Mouse (Mus musculus): ENCODE measurements at regions not wholly inside any gene's neighbourhood (a gene's known extent, or its start where the extent isn't known, plus 50 kb on each side); places are given as distances from the start of the nearest gene placed in this dataset.

- DNase-seq (ENCODE audit: low spot score in 2 of 2) = no peak
These were observed 622.4 kb downstream of the Rnf144a start for GRCm38 (mm10) chr12:25792571-25793075.

GRCm38 (mm10) chr12:25790956-25791355, 624.1 kb downstream of the Rnf144a start:
- no peak for DNase-seq (ENCODE audit: low spot score in 2 of 2)

DNA sequence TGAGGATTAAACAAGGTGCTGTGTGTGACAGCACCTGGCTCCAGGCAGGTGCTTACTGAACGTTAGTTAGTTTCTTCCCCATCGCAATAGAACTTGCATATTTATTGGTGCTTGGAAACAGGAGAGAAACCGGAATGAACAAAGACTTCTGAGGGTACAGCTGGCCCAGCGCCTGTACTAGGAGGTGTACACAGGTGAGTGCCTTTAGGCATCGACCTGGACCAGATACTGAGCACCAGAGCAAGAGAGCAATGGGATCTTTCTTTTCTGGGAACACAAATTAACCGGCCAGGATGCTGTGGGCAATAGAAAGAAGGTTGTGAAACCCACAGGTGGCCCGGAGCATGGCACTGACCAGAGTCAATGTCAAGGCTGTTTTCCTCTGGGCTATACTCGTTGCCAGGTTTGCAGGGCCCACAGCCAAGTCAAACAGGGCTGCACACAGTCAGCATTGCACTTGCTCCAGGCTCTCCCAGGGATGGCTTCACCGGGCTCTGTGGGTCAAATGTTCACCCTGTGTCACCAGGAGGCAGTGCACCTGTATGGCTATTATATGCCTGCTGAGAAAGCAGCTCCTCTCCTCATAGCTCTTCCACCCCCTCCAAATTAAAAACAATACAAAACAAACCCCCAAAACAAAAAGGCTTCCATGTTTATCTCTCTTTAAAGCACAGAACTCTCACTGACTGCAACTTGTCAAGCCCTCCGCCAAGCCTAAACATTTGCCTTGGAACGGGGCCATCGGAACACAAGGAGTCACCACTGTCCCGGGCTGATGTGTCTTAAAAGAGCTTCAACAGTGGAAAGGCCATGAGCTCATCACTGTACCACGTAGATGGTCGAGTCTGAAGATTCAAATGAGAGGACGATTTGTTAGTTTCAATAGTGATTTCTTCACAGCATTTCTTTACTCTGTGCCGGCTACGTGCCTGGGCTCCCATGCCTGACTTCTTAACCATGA, 629.1 kb downstream of the Rnf144a start:
- DNase-seq (ENCODE audit: low spot score in 2 of 2) = no peak

- no peak for DNase-seq (ENCODE audit: low spot score in 2 of 2)
These were observed 630.7 kb downstream of the Rnf144a start for GRCm38 (mm10) chr12:25784401-25784800.

GRCm38 (mm10) chr12:25782972-25783717, 631.9 kb downstream of the Rnf144a start:
- DNase-seq (ENCODE audit: low spot score in 2 of 2) = no peak

- no peak for DNase-seq (ENCODE audit: low spot score in 2 of 2)
These were observed 643.2 kb downstream of the Rnf144a start for GRCm38 (mm10) chr12:25771856-25772255.

- DNase-seq (ENCODE audit: low spot score in 2 of 2) = no peak
These were observed 646.4 kb downstream of the Rnf144a start for GRCm38 (mm10) chr12:25768644-25769043.

- DNase-seq (ENCODE audit: low spot score in 2 of 2) = no peak
These were observed 652.0 kb downstream of the Rnf144a start for GRCm38 (mm10) chr12:25763061-25763460.

GRCm38 (mm10) chr12:25757014-25757413, 658.0 kb downstream of the Rnf144a start:
- DNase-seq (ENCODE audit: low spot score in 2 of 2) = no peak

DNA sequence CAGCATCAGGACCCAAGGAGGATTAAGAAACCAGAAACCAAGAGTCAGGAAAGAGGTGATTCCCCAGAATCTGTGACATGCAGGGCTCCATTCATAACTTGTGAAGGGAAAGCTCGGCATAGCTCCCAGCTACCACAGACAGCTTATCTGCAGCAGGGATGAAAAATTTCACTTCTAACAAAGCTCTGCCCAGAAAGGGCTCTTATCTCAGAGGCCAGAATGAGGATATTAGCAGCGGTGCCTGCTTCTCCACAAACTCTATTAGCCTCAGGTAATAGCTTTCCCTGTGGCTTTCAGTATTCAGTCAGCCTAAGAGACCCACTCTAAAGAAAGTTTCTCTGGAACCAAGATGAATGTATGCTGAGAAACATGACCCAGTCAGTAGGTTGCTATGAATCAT, 636.9 kb upstream of the Id2 start:
- no peak for DNase-seq (ENCODE audit: low spot score in 2 of 2)

DNA sequence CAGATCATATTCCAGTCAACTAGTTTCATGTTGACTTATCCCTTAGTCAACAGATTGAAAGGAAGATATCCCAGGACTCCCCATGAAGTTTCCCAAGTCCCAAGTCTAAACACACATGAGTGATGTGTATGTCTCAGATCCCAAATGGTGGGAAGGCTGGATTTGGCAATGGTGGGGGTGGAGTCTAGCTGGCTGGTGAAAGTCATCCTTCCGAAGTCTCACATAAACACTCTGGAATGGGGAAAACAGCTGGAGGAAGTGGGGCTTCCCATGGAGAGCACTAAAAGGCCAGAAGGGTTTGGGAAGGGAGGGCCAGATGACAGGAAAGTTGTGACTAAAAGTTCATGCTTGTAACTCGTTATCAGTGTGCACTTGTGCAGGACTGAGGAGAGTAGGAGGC, 628.8 kb upstream of the Id2 start:
- DNase-seq (ENCODE audit: low spot score in 2 of 2) = no peak

DNA sequence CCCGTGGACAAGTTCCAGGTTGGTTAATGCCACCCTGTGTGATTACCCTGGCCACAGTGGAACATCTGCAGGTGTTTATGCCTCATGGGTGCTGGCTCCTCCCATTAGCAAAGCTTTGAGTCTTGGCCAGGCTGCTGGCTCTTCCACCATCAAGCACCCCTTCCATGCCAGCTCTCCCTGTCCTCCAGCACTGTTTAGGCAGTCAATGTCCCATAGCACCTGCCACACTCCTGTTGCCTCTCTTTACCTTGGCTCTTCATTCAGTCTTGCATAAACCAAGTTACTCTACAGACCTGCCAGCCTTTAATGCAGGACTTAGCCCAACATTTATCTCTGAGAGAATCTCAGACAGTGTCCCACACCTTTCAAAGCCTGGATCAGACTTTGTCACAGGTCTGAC, 614.2 kb upstream of the Id2 start:
- DNase-seq (ENCODE audit: low spot score in 2 of 2) = no peak

- no peak for DNase-seq (ENCODE audit: low spot score in 2 of 2)
These were observed 606.1 kb upstream of the Id2 start for GRCm38 (mm10) chr12:25703023-25703400.

- no peak for DNase-seq (ENCODE audit: low spot score in 2 of 2)
These were observed 605.5 kb upstream of the Id2 start for GRCm38 (mm10) chr12:25702176-25703022.

- no peak for DNase-seq (ENCODE audit: low spot score in 2 of 2)
These were observed 590.1 kb upstream of the Id2 start for GRCm38 (mm10) chr12:25687063-25687462.

DNA sequence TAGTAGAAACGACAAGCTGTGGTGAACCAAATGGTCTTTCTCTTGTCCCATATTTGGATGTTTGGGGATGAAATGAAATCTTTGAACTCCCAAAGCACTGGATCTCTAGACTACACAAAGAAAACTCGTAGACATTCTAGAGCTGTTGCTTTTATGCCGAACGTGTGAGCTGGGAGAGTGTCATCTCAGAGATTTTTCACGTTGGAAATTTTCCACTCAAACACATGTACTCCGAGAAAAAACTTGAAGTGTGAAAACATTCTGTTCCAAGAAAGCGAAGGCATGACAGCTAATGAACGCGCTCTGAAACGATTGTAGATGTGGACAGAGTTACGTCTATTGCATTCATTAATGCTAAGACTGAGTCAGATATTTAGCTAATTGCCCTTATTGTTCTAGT, 579.7 kb upstream of the Id2 start:
- no peak for DNase-seq (ENCODE audit: low spot score in 2 of 2)

GRCm38 (mm10) chr12:25668336-25668735, 571.4 kb upstream of the Id2 start:
- no peak for DNase-seq (ENCODE audit: low spot score in 2 of 2)

GRCm38 (mm10) chr12:25654456-25654855, 557.5 kb upstream of the Id2 start:
- DNase-seq (ENCODE audit: low spot score in 2 of 2) = no peak

DNA sequence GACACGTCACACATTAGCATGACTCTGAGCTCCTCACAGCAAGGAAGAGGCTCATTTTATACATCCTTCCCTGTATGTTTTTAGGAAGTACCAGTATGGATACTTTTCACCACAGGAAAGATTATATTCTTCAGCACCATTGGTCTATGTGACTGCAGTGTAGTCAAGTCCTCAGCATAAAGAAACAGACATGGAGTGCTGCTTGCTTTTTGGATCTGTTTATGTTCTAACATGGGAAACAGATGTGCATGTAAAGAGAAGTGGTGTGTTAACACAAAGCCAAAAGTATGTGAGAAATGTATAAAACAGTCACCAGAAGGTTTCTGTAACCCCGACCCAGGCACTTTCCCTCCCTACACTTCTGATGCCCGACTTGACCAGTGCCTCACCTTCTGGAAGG, 553.3 kb upstream of the Id2 start:
- DNase-seq (ENCODE audit: low spot score in 2 of 2) = no peak

- DNase-seq (ENCODE audit: low spot score in 2 of 2) = no peak
These were observed 531.1 kb upstream of the Id2 start for GRCm38 (mm10) chr12:25628081-25628480.

DNA sequence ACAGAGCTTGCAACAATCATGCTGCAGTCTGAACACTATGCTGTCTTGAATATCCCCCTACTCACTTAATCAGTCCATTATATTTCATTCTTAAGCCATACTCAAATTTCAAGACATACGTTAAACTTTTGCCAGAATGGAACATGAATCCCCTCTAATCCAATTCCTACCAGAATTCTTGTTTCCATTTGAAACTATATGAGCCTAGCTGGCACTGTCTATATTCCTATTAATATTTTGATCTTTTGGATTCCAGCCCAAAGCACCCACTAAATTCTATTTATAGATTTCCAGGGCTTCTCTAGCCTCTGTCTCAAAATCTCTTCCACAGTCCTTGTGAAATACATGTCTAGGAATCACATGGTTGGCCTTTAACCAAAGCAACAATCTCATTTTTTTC, 528.9 kb upstream of the Id2 start:
- DNase-seq (ENCODE audit: low spot score in 2 of 2) = no peak
